Mouse (Mus musculus): ENCODE measurements at regions not wholly inside any gene's neighbourhood (a gene's known extent, or its start where the extent isn't known, plus 50 kb on each side); places are given as distances from the start of the nearest gene placed in this dataset.
A peak's percentile ranks its signal among the peaks of the same experiment; 100 is the strongest.

GRCm38 (mm10) chr13:119147701-119148100 is 280.7 kb upstream of the Paip1 start:
- Histone ChIP-seq H3K9me3 (ENCODE audit: control insufficient read depth, low read length) (no peaks in the 10 kb centered on the region), H3K27ac (replicated peaks; ENCODE audit: low read depth, low read length) (no peak overlapping the region), H3K36me3 (ENCODE audit: control insufficient read depth, insufficient read depth, low read length) (no peaks in the 10 kb centered on the region), H3K4me2 (ENCODE audit: low read depth, low read length) (no peak overlapping the region), H3K4me3 (ENCODE audit: low read depth, low read length) (no peak overlapping the region), H3K9ac (ENCODE audit: low read depth, low read length) (no peak overlapping the region), H3K4me1 (ENCODE audit: control insufficient read depth, insufficient read depth, low read length) (no peaks in the 10 kb centered on the region), H3K27me3 (replicated peaks; ENCODE audit: control insufficient read depth, insufficient read depth, low read length) (no peaks in the 10 kb centered on the region)
- DNase-seq (ENCODE audit: low spot score) (peak; percentile 24), ATAC-seq (ENCODE audit: low read depth) (no peak)
- 45% methylated on average over 3 of the region's 3 CpGs for WGBS

DNA sequence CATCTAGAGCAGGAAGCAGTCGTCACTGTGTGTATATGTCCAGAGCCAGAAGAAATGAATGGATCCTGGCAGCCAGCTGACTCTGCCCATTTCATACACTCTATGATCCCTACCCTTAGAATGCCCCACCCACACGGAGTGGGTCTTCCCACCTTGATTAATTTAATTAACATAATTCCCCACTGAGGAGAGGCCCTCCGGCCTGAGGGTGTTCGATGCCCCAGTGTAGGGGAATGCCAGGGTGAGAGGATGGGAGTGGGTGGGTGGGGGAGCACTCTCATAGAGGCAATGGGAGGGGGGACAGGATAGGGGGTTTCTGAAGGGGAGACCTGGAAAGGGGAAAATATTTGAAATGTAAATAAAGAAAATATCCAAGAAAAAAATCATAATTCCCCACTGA is 279.3 kb upstream of the Paip1 start:
- Histone ChIP-seq H3K4me3 (ENCODE audit: low read depth, low read length) (no peak overlapping the region), H3K27me3 (replicated peaks; ENCODE audit: control insufficient read depth, insufficient read depth, low read length) (no peaks in the 10 kb centered on the region), H3K27ac (replicated peaks; ENCODE audit: low read depth, low read length) (no peak overlapping the region), H3K9me3 (ENCODE audit: control insufficient read depth, low read length) (no peaks in the 10 kb centered on the region), H3K4me2 (ENCODE audit: low read depth, low read length) (no peak overlapping the region), H3K9ac (ENCODE audit: low read depth, low read length) (no peak overlapping the region), H3K36me3 (ENCODE audit: control insufficient read depth, insufficient read depth, low read length) (no peaks in the 10 kb centered on the region), H3K4me1 (ENCODE audit: control insufficient read depth, insufficient read depth, low read length) (no peaks in the 10 kb centered on the region)
- WGBS, result 87% methylated on average over 4 of the region's 4 CpGs
- ATAC-seq (ENCODE audit: low read depth) (no peak), DNase-seq (ENCODE audit: low spot score) (no peak)

- no peak overlapping the region for H3K27ac ChIP-seq (replicated peaks; ENCODE audit: low read depth, low read length)
- H3K4me1 ChIP-seq (ENCODE audit: control insufficient read depth, insufficient read depth, low read length), result no peaks in the 10 kb centered on the region
- no peaks in the 10 kb centered on the region for H3K27me3 ChIP-seq (replicated peaks; ENCODE audit: control insufficient read depth, insufficient read depth, low read length)
- no peak overlapping the region for H3K4me3 ChIP-seq (ENCODE audit: low read depth, low read length)
- 79% methylated on average over 4 of the region's 4 CpGs for WGBS
- ATAC-seq (ENCODE audit: low read depth) (no peak), DNase-seq (ENCODE audit: low spot score) (no peak)
- no peaks in the 10 kb centered on the region for H3K36me3 ChIP-seq (ENCODE audit: control insufficient read depth, insufficient read depth, low read length)
- H3K9ac ChIP-seq (ENCODE audit: low read depth, low read length), result no peak overlapping the region
- H3K4me2 ChIP-seq (ENCODE audit: low read depth, low read length), result no peak overlapping the region
- H3K9me3 ChIP-seq (ENCODE audit: control insufficient read depth, low read length), result no peaks in the 10 kb centered on the region
These were observed 277.4 kb upstream of the Paip1 start for GRCm38 (mm10) chr13:119150847-119151548.

DNA sequence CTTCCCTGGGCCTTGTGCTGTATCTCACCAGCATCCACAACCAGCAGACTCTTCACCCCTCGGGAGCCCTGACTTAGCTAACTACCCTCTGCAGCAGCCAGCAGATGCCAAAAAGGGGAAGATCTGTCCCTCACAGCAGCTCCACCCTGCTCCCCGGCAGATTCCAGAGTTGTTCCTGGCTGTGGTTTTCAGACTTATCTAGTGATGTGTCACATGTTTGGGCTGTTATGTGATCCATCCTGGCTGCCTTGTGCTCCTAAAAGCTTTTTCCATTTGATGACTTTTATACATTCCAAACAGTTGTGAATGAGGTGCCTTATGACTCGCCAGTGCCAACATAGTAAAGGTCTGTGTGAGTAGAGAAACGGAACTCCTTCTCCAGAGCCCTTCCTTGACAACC is 250.6 kb upstream of the Paip1 start:
- Histone ChIP-seq H3K9me3 (ENCODE audit: control insufficient read depth, low read length) (no peaks in the 10 kb centered on the region), H3K9ac (ENCODE audit: low read depth, low read length) (no peak overlapping the region), H3K4me3 (ENCODE audit: low read depth, low read length) (no peak overlapping the region), H3K27me3 (replicated peaks; ENCODE audit: control insufficient read depth, insufficient read depth, low read length) (no peaks in the 10 kb centered on the region), H3K4me2 (ENCODE audit: low read depth, low read length) (no peak overlapping the region), H3K36me3 (ENCODE audit: control insufficient read depth, insufficient read depth, low read length) (no peaks in the 10 kb centered on the region), H3K4me1 (ENCODE audit: control insufficient read depth, insufficient read depth, low read length) (no peaks in the 10 kb centered on the region), H3K27ac (replicated peaks; ENCODE audit: low read depth, low read length) (no peak overlapping the region)
- WGBS, result 57% methylated on average over 4 of the region's 4 CpGs
- DNase-seq (ENCODE audit: low spot score) (peak; percentile 10), ATAC-seq (ENCODE audit: low read depth) (no peak)

GRCm38 (mm10) chr13:119178212-119178611 is 250.2 kb upstream of the Paip1 start:
- H3K9me3 ChIP-seq (ENCODE audit: control insufficient read depth, low read length), result no peaks in the 10 kb centered on the region
- H3K36me3 ChIP-seq (ENCODE audit: control insufficient read depth, insufficient read depth, low read length), result no peaks in the 10 kb centered on the region
- H3K27ac ChIP-seq (replicated peaks; ENCODE audit: low read depth, low read length), result no peak overlapping the region
- WGBS, result 76% methylated on average over 5 of the region's 5 CpGs
- ATAC-seq (ENCODE audit: low read depth) (no peak), DNase-seq (ENCODE audit: low spot score) (no peak)
- H3K9ac ChIP-seq (ENCODE audit: low read depth, low read length), result no peak overlapping the region
- no peak overlapping the region for H3K4me3 ChIP-seq (ENCODE audit: low read depth, low read length)
- H3K4me2 ChIP-seq (ENCODE audit: low read depth, low read length), result no peak overlapping the region
- no peaks in the 10 kb centered on the region for H3K27me3 ChIP-seq (replicated peaks; ENCODE audit: control insufficient read depth, insufficient read depth, low read length)
- H3K4me1 ChIP-seq (ENCODE audit: control insufficient read depth, insufficient read depth, low read length), result no peaks in the 10 kb centered on the region

DNA sequence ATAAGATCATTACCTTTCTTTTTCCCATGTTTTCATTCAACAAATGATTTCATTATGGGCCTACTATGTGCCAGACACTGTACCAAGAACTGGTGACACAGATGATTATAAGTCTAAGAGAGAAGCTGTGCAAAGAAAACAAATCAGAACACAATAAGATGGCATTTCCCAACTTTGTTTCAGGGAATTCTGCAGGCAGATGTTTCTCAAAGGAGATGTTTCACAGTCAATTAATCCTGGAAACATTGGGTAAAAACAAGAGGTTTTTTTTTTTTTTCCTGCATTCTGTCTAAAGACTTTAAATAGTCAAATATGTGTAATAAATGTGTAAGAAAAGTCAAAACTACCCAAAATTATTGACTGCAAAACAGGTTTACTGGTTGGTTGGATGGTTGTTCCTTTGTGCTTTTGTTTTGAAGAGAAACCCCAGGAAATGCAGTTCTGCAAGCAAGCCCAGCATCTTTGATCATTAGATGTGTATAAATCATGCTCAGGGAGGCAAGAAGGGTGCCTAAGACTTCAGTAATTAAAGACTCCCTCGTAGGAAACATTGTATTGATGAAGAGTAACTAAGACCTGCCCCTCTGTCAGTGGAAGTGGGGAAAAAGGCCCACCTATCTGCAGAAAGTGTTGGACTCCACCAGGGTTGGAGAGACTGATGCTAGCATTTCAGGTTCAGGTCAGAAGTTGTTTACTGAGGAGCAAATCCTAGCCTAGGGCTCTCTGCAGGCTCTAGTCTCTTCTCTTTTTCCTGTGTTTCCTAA is 249.1 kb upstream of the Paip1 start:
- Histone ChIP-seq H3K9me3 (ENCODE audit: control insufficient read depth, low read length) (no peaks in the 10 kb centered on the region), H3K9ac (ENCODE audit: low read depth, low read length) (no peak overlapping the region), H3K4me3 (ENCODE audit: low read depth, low read length) (no peak overlapping the region), H3K4me1 (ENCODE audit: control insufficient read depth, insufficient read depth, low read length) (no peaks in the 10 kb centered on the region), H3K36me3 (ENCODE audit: control insufficient read depth, insufficient read depth, low read length) (no peaks in the 10 kb centered on the region), H3K27me3 (replicated peaks; ENCODE audit: control insufficient read depth, insufficient read depth, low read length) (no peaks in the 10 kb centered on the region), H3K4me2 (ENCODE audit: low read depth, low read length) (no peak overlapping the region), H3K27ac (replicated peaks; ENCODE audit: low read depth, low read length) (no peak overlapping the region)
- ATAC-seq (ENCODE audit: low read depth) (no peak), DNase-seq (ENCODE audit: low spot score) (no peak)
- 30% methylated on average over 1 of the region's 1 CpGs for WGBS

- DNase-seq (ENCODE audit: low spot score), result no peak
- Histone ChIP-seq H3K4me1 (ENCODE audit: control insufficient read depth, insufficient read depth, low read length) (no peaks in the 10 kb centered on the region), H3K4me2 (ENCODE audit: low read depth, low read length) (no peak overlapping the region), H3K9ac (ENCODE audit: low read depth, low read length) (no peak overlapping the region), H3K27me3 (replicated peaks; ENCODE audit: control insufficient read depth, insufficient read depth, low read length) (no peaks in the 10 kb centered on the region), H3K36me3 (ENCODE audit: control insufficient read depth, insufficient read depth, low read length) (no peaks in the 10 kb centered on the region), H3K9me3 (ENCODE audit: control insufficient read depth, low read length) (no peaks in the 10 kb centered on the region), H3K4me3 (ENCODE audit: low read depth, low read length) (no peak overlapping the region), H3K27ac (replicated peaks; ENCODE audit: low read depth, low read length) (no peak overlapping the region)
- ATAC-seq (ENCODE audit: low read depth), result no peak
- WGBS, result 89% methylated on average over 6 of the region's 6 CpGs
These were observed 244.0 kb upstream of the Paip1 start for GRCm38 (mm10) chr13:119184322-119184877.

DNA sequence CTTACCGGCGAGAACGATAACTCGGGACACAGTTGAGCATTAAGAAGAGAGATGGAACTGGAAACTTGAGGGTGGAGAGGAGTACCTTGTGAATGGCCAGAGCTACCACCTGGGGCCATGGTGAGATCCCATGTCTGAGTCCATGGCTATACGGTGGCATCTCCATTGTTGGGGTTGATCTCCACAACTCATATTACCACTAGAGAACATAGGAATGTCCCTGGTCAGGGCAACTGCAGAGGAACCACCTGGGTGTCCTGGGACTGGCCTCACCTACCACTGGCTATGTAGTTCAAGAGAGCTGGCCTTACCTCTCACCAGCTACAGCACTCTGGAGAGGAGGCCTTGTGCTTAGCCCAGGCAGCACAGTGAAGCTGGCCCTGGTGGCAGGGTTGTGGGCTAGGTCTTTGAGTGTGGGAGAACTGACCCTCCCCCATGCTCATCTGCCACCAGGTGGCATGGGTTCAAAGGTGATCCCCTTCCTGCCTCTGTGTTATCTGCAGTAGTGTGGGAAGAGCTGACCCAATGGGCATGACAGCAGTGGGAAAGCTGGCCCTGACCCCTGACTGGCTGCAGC is 242.7 kb upstream of the Paip1 start:
- Histone ChIP-seq H3K27me3 (replicated peaks; ENCODE audit: control insufficient read depth, insufficient read depth, low read length) (no peaks in the 10 kb centered on the region), H3K4me2 (ENCODE audit: low read depth, low read length) (no peak overlapping the region), H3K4me3 (ENCODE audit: low read depth, low read length) (no peak overlapping the region), H3K4me1 (ENCODE audit: control insufficient read depth, insufficient read depth, low read length) (no peaks in the 10 kb centered on the region), H3K9me3 (ENCODE audit: control insufficient read depth, low read length) (no peaks in the 10 kb centered on the region), H3K9ac (ENCODE audit: low read depth, low read length) (no peak overlapping the region), H3K36me3 (ENCODE audit: control insufficient read depth, insufficient read depth, low read length) (no peaks in the 10 kb centered on the region), H3K27ac (replicated peaks; ENCODE audit: low read depth, low read length) (no peak overlapping the region)
- ATAC-seq (ENCODE audit: low read depth), result no peak
- no peak for DNase-seq (ENCODE audit: low spot score)
- WGBS, result 95% methylated on average over 5 of the region's 5 CpGs

Data from embryonic facial prominence, embryonic 14.5 days (tissue).